Mouse (Mus musculus) midbrain, postnatal 0 days (tissue): ENCODE results near the gene Uts2b. TPM values are rescaled to one million over a fixed set of nuclear protein-coding genes. Genes with fewer than 3 reads are reported as not detected.

Experiments
- ATAC-seq: fragments of 200-750 bp; cut with Nextera tagmentation; 2 replicates; pipeline ENCODE4 v1.8.0; 2017; ENCODE audit warnings: moderate number of reproducible peaks, mild to moderate bottlenecking, moderate TSS enrichment, moderate library complexity; ENCODE audit not compliant: low FRiP score
- DNase-seq: peaks from one replicate; pipeline ENCODE4 v3.0.0-alpha.2; 2015; ENCODE audit warnings: low spot score
- H3K27ac ChIP-seq: fragments of 300-500 bp; sonication (generic); 2 replicates; pipeline ENCODE4 v1.5.1; 2014; ENCODE audit warnings: low read depth, mild to moderate bottlenecking, low read length, mixed read lengths
- H3K27me3 ChIP-seq: fragments of 300-500 bp; sonication (generic); 2 replicates; pipeline ENCODE4 v1.6.1; 2014; ENCODE audit warnings: low read length, control low read depth, mixed read lengths; ENCODE audit not compliant: insufficient read depth
- H3K36me3 ChIP-seq: fragments of 300-500 bp; sonication (generic); 2 replicates; pipeline ENCODE4 v1.6.1; 2014; ENCODE audit warnings: low read length, control low read depth, mixed read lengths; ENCODE audit not compliant: insufficient read depth
- H3K4me1 ChIP-seq: fragments of 300-500 bp; sonication (generic); 2 replicates; pipeline ENCODE4 v1.6.1; 2014; ENCODE audit warnings: mild to moderate bottlenecking, control low read depth, antibody characterized with exemption, low read length, mixed read lengths; ENCODE audit not compliant: insufficient read depth
- H3K4me2 ChIP-seq: fragments of 300-500 bp; sonication (generic); 2 replicates; pipeline ENCODE4 v1.6.1; 2014; ENCODE audit warnings: low read depth, mild to moderate bottlenecking, low read length, mixed read lengths; ENCODE audit not compliant: poor library complexity, severe bottlenecking
- H3K4me3 ChIP-seq: fragments of 300-500 bp; sonication (generic); 2 replicates; pipeline ENCODE4 v1.5.1; 2014; ENCODE audit warnings: low read depth, mild to moderate bottlenecking, low read length, moderate library complexity
- H3K9ac ChIP-seq: fragments of 300-500 bp; sonication (generic); replicated peaks from 2 replicates; pipeline ENCODE4 v1.6.1; 2014; ENCODE audit warnings: mild to moderate bottlenecking, low read length, moderate library complexity, mixed read lengths; ENCODE audit not compliant: poor library complexity, severe bottlenecking
- H3K9me3 ChIP-seq: fragments of 300-500 bp; sonication (generic); 2 replicates; pipeline ENCODE4 v1.6.1; 2016; ENCODE audit warnings: low read length, control low read depth
- CTCF ChIP-seq: IDR thresholded peaks from 2 replicates; pipeline ENCODE4 v1.5.1; 2016; ENCODE audit warnings: antibody characterized with exemption, mild to moderate bottlenecking
- WGBS: fragments of 180-500 bp; shearing (Covaris S2); extraction: QIAGEN DNeasy Blood & Tissue Kit; methylation state at CpG from one replicate; pipeline ENCODE4 v1.1.7; 2014; 5-methylcytosine and 5-hydroxymethylcytosine counted together
- polyA plus RNA-seq: library from polyadenylated mRNA; unstranded; fragments of >200 nt; fragmentation: Nextera tagmentation; extraction: Ambion mirVana; gene quantifications from 2 replicates; pipeline ENCODE4 v1.2.1, GENCODE M21; 2015
- total RNA-seq: library from RNA; depleted of rRNA; stranded (reverse); fragments of >200 nt; gene quantifications from 2 replicates; pipeline ENCODE4 v1.2.3, GENCODE M21; 2014

Uts2b gene
- total and polyA plus RNA-seq, 2 experiments from 2014 or later, result 1.5 TPM; not detected in 1

DNA sequence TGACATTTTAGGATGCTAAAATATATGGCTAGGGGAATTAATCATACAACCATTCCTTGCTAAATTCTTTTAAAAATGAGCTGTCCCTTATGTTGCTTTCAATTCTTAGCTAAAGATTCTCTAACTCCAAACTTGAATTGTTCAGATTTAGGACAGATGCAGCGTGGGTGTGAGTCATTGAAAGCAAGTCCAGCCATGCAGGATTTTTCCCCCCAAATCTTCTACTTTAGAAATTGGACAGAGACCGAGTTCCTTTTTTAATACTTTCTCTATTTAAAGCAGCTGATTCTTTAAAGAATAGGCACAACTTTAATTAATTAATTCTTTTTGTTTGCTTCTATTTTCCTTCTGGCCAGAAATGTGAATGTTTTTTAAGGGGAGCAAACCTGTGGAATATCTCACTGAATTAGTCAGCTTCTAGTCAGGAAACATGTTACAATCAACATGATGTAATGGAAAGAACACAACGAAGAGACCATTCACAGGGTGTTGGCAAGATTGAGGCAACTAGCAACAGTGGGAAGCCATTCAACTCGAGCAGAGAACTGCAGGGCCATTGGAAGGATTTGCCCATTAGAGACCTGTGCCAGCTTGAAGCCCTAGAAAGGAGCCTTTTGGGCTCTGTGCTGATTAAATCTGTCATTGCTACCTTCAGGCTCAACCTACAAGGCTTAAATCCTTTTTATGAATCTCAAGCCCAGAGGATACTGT is 15.0 kb upstream of the Uts2b start:
- WGBS, result 64% methylated on average over 4 of the region's 4 CpGs
- H3K36me3 ChIP-seq, result no peaks in the 10 kb centered on the region
- H3K4me2 ChIP-seq, result no peak overlapping the region
- peaks cover 1% of the 10 kb centered on the region; the same call in 1 of the 2 replicates for H3K4me1 ChIP-seq
- no peak for ATAC-seq
- H3K9me3 ChIP-seq, result no peaks in the 10 kb centered on the region
- no peak overlapping the region for H3K9ac ChIP-seq
- no peaks in the 10 kb centered on the region for H3K27me3 ChIP-seq
- TF ChIP-seq CTCF, result no peak
- H3K4me3 ChIP-seq, result no peak overlapping the region
- no peak overlapping the region for H3K27ac ChIP-seq
- DNase-seq, result peak; percentile 37

DNA sequence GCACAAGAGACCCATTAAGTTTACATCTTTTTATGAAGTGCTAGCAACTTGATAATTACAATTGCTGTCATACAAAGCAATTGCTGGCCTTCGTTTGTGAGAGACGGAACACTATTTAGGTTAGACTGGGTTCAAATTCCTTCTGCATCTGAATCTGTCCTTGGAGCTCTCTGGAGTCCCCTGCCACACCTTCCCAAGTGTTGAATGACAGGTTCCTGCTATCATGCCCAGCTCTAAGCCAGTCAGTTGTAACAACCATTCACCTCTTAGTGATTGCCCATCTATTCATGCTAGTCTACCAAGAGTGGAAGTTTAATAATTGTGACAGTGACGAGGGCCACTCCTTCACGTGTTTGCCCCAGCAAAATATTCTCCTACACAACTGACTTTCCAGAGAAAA is 12.2 kb upstream of the Uts2b start:
- DNase-seq (no peak), ATAC-seq (no peak)
- H3K27me3 ChIP-seq, result no peaks in the 10 kb centered on the region
- WGBS, result 88% methylated on average over 4 of the region's 4 CpGs
- H3K27ac ChIP-seq, result no peak overlapping the region
- TF ChIP-seq CTCF, result no peak
- H3K4me2 ChIP-seq, result no peak overlapping the region
- H3K4me3 ChIP-seq, result no peak overlapping the region
- H3K4me1 ChIP-seq, result no peaks in the 10 kb centered on the region
- H3K9me3 ChIP-seq, result no peaks in the 10 kb centered on the region
- no peaks in the 10 kb centered on the region for H3K36me3 ChIP-seq
- H3K9ac ChIP-seq, result no peak overlapping the region

DNA sequence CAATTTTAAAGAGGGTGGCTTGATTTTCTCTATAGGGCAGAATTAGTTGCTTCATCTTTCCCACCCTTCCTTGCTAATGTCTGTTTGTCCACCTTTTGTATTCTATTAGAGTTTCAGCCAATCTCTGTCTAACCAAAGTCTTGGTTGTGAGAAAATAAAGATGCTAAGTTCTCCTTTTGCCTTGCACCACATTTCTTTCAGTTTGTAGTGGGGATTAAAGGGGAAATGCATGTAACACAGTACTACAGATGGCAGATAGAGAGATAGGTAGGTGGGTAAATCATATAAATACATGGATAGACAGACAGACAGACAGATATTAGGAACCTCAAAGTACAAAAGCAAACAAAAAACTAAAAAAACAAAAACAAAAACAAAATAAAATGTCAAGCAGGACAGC is 6.5 kb upstream of the Uts2b start:
- Histone ChIP-seq H3K36me3 (no peaks in the 10 kb centered on the region), H3K27me3 (no peaks in the 10 kb centered on the region), H3K9ac (no peak overlapping the region), H3K4me2 (no peak overlapping the region), H3K4me1 (no peaks in the 10 kb centered on the region), H3K27ac (no peak overlapping the region), H3K9me3 (no peaks in the 10 kb centered on the region), H3K4me3 (no peak overlapping the region)
- no peak for TF ChIP-seq CTCF
- no peak for DNase-seq
- no peak for ATAC-seq

DNA sequence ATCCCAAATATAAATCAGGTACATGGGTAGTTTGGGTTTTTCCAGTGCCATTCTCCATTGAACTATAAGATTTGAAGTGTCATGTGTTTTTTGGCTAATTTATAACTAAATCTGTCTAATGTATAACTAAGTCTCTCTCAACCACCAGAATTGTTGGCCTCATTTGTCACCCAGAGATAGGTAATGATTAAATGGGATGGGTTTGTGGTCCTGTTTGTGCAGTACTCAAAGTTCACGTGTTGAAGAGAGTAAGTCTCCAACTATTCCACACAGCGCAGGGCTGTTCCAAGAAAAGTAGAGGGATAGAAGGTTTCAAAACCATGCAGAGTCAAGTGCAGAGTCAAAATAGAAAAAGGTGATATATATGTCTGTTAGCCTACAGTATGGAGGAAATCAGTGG is 5.3 kb upstream of the Uts2b start:
- no peak for DNase-seq
- no peak for ATAC-seq
- no peak overlapping the region for H3K9ac ChIP-seq

DNA sequence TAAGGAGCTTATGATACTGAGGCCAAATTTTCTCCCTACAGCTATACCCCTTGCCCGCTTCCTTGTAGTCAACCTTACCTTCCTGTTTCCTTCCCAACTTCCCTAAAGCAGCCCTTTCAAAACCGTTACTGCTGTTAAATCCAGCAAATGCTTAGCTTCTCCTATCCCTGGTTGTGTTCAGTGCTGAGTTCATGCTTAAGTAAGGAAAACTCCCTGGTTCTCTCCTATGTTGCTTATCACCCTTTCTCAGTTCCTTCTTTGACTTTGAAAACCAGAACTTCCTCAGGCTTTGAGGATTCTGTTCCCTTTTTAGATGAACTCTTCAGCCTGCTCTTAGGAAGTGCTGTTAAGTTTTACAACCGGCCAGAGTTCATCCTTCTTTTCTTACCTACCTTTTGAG is 4.1 kb upstream of the Uts2b start:
- DNase-seq, result no peak
- Histone ChIP-seq H3K4me3 (no peak overlapping the region), H3K9ac (no peak overlapping the region), H3K4me1 (no peaks in the 10 kb centered on the region), H3K9me3 (no peaks in the 10 kb centered on the region), H3K27ac (no peak overlapping the region), H3K36me3 (no peaks in the 10 kb centered on the region), H3K4me2 (no peak overlapping the region), H3K27me3 (no peaks in the 10 kb centered on the region)
- no peak for TF ChIP-seq CTCF
- 71% methylated on average over 3 of the region's 3 CpGs for WGBS
- no peak for ATAC-seq

More for the DNA sequence above, 5.3 kb upstream of the Uts2b start:
- no peak overlapping the region for H3K27ac ChIP-seq
- H3K9me3 ChIP-seq, result no peaks in the 10 kb centered on the region
- no peaks in the 10 kb centered on the region for H3K4me1 ChIP-seq
- no peaks in the 10 kb centered on the region for H3K27me3 ChIP-seq
- no peak for TF ChIP-seq CTCF
- no peak overlapping the region for H3K4me3 ChIP-seq
- WGBS, result 94% methylated on average over 2 of the region's 2 CpGs
- H3K4me2 ChIP-seq, result no peak overlapping the region
- no peaks in the 10 kb centered on the region for H3K36me3 ChIP-seq

DNA sequence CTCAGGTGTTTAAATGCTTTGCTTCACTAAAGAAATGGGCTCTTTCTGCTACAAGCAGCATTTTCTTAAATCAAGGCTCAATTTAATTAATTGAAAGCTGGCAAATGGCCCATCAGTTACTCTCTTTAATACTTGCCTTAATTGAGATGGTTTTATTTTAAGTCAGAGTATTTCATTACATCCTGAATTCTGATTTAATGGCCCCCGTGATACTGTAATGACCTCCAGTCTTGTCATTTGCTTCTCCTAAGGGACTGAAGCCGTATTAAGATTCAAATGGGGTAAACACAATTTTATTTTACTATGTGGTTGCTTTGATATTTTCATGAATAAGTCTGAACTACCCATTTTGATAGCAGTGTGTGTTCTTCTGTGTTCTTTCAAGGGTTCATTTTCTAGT is 661 bp upstream of the Uts2b start:
- Histone ChIP-seq H3K27me3 (no peaks in the 10 kb centered on the region), H3K4me1 (no peaks in the 10 kb centered on the region), H3K9ac (no peak overlapping the region), H3K9me3 (no peaks in the 10 kb centered on the region), H3K36me3 (no peaks in the 10 kb centered on the region), H3K4me3 (no peak overlapping the region), H3K4me2 (no peak overlapping the region), H3K27ac (no peak overlapping the region)
- ATAC-seq, result no peak
- peak; percentile 25 for DNase-seq
- 87% methylated on average over 2 of the region's 2 CpGs for WGBS
- no peak for TF ChIP-seq CTCF
